Mouse (Mus musculus) myocyte (in vitro differentiated cells): ENCODE measurements at regions not wholly inside any gene's neighbourhood (a gene's known extent, or its start where the extent isn't known, plus 50 kb on each side); places are given as distances from the start of the nearest gene placed in this dataset.

Experiments used
- E2F4 ChIP-seq: IDR thresholded peaks from one replicate; pipeline ENCODE4 v1.6.1; 2011; ENCODE audit warnings: mild to moderate bottlenecking, control low read depth, moderate library complexity; ENCODE audit not compliant: insufficient read depth
- MAX ChIP-seq: IDR thresholded peaks from one replicate; pipeline ENCODE4 v1.6.1; 2011; ENCODE audit warnings: low read depth, mild to moderate bottlenecking, control low read depth
- POLR2A ChIP-seq: IDR thresholded peaks from one replicate; pipeline ENCODE4 v1.6.1; 2011; ENCODE audit warnings: low read depth, mild to moderate bottlenecking, control low read depth, moderate library complexity; ENCODE audit not compliant: insufficient read length
- POLR2AphosphoS2 ChIP-seq: IDR thresholded peaks from one replicate; pipeline ENCODE4 v1.6.1; 2011; ENCODE audit warnings: low read depth, control low read depth; ENCODE audit not compliant: insufficient read length
- REST ChIP-seq: IDR thresholded peaks from one replicate; pipeline ENCODE4 v1.6.1; 2011; ENCODE audit warnings: mild to moderate bottlenecking, control low read depth, moderate library complexity; ENCODE audit not compliant: insufficient read depth, insufficient read length
- USF1 ChIP-seq: IDR thresholded peaks from one replicate; pipeline ENCODE4 v1.6.1; 2011; ENCODE audit warnings: low read depth, mild to moderate bottlenecking, control low read depth, moderate library complexity

GRCm38 (mm10) chr14:25030881-25031280 lies 428.1 kb upstream of the Zmiz1 start:
- TF ChIP-seq E2F4 (no peak), POLR2A (no peak), REST (no peak), MAX (no peak), POLR2AphosphoS2 (no peak), USF1 (no peak)
